ENCODE assay signal across 23 mouse cellular contexts in the genomic region with DNA sequence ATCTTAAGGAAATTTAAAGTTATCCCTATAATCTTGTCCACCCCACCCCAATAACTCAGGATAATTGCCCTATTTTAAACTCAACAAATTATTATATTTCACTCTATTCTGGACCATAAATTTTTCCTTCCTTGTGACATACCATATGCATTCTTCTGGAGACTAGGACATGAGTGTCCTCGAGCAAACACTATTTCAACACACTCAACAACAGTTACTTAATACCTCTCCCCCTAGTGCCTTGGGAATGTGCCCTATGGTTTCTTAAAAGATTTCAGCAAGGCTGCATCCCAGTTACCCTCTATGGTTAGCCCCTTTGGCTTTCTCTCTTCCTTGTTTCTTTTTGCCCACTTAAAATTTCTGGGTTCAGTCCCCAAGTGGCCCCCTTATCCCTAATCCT.
"Had no signal": no experiment of that assay in that cellular context is flagged by ENCODE, and none has a peak within 500 bp of the region (broad histone marks: within the 10 kb centered on the region; RNA-seq: fewer than 3 reads in every experiment).

No protein-coding gene starts in this region.

- H3K9me3 ChIP-seq: heart, embryonic 13.5 days; heart, embryonic 15.5 days; hindbrain, embryonic 13.5 days; hindbrain, embryonic 15.5 days; limb, embryonic 10.5 days; limb, embryonic 12.5 days had no signal

- H3K4me2 ChIP-seq: heart, embryonic 11.5 days; heart, embryonic 13.5 days; heart, embryonic 15.5 days; hindbrain, embryonic 13.5 days; hindbrain, embryonic 15.5 days; limb, embryonic 12.5 days had no signal

- H3K27me3 ChIP-seq: heart, embryonic 13.5 days; heart, embryonic 15.5 days; hindbrain, embryonic 13.5 days; hindbrain, embryonic 15.5 days; limb, embryonic 12.5 days had no signal

- ATAC-seq: hindbrain, postnatal 0 days; intestine, postnatal 0 days had no signal

- DNase-seq: gastrocnemius, postnatal 10 days; gastrocnemius, postnatal 36 days; heart, adult 11 months; heart, adult 2 months; heart, postnatal 14 days; heart, postnatal 36 days; kidney, adult 18-20 months; kidney, adult 8-10 months; kidney, postnatal 10 days; kidney, postnatal 25 days; kidney, postnatal 4 days; liver had no signal

- H3K4me1 ChIP-seq: heart, embryonic 13.5 days; heart, embryonic 15.5 days; hindbrain, embryonic 13.5 days had no signal

- H3K27ac ChIP-seq: heart, adult 2 months; heart, embryonic 13.5 days; heart, embryonic 15.5 days; hindbrain, embryonic 13.5 days; hindbrain, embryonic 15.5 days; hindbrain, postnatal 0 days; layer of hippocampus, adult 2 months; left cerebral cortex, adult 2 months; limb, embryonic 10.5 days; limb, embryonic 12.5 days had no signal

- H3K36me3 ChIP-seq: heart, embryonic 13.5 days; heart, embryonic 15.5 days; hindbrain, embryonic 13.5 days; hindbrain, embryonic 15.5 days; limb, embryonic 10.5 days; limb, embryonic 12.5 days had no signal

- H3K9ac ChIP-seq: heart, embryonic 13.5 days; heart, embryonic 15.5 days; hindbrain, embryonic 13.5 days; hindbrain, embryonic 15.5 days; limb, embryonic 12.5 days had no signal

- H3K4me3 ChIP-seq: heart, adult 2 months; heart, embryonic 13.5 days; heart, embryonic 15.5 days; hindbrain, embryonic 13.5 days; hindbrain, embryonic 15.5 days; layer of hippocampus, adult 2 months; left cerebral cortex, adult 2 months; limb, embryonic 10.5 days; limb, embryonic 12.5 days had no signal
